Mouse (Mus musculus) urinary bladder, postnatal 10 days (tissue): ENCODE data around the gene Rtn1.

ENCODE experiments used
- DNase-seq: peaks from one replicate; pipeline ENCODE4 v3.0.0; 2022; ENCODE audit warnings: low spot score

Gene Rtn1

DNA sequence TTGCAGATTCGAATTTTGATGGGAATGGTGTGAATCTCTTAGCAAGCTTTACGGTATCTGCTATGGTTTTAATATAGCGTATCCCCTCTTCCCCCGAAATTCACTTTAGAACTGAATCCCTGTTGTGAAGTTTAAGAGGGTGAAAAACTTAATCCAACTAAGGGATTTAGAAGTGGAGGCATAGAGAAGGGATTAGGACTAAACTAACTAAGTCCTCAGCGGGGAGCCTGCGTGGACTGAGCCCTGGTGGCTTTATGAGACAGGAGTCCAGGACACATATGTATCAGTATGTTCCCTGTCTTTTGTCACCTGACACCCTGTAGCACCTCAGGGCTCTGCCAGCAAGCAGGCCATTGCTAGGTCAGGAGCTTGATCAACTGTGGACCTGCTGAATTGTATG lies 181.1 kb downstream of the Rtn1 start:
- no peak for DNase-seq

DNA sequence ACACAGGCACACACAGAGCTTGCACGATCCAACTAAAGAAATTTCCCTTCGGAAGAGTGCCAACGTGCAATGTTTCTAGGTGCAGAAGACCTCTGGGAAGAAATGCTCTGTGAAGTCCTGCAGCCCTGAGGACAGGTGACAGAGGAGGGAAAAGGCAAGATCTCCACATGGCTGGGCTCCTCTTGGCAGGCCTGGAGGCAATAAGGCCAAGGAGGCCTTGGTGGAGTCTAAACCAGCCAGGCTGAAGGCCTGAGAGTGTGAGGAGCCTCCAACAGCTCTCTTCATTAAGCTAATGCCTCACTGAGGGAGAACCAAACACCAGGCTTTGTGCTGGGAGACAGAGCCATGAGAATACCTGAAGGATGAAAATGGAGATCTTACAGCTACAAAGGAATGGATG lies 183.5 kb downstream of the Rtn1 start:
- no peak for DNase-seq

DNA sequence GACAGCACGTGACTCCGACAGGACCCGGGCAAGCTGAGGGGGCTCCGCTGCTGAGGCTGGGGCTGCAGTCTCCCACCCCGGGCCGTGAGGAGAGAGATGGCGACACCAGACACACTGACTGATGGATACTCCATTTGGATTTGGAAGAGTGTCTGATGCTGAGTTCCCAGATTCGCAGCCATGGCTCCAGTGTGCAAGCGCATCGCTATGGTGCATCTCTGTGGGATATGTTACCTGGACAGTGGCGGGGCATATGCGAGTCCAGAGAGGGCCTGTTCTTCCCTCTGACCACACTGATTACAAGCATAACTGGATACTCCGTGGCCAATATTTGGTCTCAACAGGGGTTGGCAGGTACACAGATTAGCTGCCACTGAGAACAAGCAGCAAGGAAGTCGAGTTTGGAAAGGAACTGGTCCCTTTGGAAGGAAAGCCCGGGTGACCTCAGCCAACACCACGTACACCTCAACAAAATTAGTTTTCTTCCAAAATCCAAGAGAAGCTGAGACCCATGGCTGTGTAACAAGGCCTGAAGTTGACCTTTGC lies 185.2 kb downstream of the Rtn1 start:
- DNase-seq: no peak

DNA sequence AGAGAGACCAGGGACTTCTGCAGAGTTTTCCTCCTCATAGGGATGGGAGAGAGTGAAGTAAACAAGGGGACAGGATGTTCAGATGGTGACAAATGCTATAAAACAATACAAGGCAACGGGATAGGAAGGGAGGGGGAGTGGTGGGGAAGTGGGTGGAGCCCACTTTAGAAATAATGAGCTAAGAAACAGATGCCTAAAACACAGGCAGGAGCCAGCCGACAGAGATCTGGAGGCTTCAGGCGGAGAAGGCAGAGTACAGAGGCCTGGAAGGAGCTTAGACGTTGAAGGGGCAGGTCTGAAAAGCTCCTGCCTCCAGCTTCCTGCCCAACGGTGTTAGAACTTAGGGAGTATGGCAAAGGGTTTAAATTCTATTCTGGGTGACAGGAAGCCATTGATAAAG lies 195.3 kb downstream of the Rtn1 start:
- no peak for DNase-seq

DNA sequence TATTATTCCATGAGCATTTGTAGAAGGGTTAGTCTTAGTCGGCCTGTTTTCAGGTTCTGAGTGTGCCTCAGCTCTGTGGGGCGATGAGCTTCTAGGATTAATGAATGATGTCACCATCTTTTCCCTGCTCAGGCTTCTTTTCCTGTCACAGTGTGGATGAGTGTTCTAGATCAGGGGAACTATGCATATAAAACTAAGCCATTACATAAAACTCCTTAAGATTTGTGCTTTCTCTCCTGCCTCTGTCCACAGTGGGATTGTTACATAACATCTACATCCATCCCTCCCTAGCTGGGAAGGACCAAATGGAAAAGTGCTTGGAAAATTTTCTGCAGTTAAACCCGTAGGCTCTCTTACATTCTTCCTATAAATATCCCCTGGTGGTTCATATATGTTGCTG lies 208.0 kb downstream of the Rtn1 start:
- no peak for DNase-seq

DNA sequence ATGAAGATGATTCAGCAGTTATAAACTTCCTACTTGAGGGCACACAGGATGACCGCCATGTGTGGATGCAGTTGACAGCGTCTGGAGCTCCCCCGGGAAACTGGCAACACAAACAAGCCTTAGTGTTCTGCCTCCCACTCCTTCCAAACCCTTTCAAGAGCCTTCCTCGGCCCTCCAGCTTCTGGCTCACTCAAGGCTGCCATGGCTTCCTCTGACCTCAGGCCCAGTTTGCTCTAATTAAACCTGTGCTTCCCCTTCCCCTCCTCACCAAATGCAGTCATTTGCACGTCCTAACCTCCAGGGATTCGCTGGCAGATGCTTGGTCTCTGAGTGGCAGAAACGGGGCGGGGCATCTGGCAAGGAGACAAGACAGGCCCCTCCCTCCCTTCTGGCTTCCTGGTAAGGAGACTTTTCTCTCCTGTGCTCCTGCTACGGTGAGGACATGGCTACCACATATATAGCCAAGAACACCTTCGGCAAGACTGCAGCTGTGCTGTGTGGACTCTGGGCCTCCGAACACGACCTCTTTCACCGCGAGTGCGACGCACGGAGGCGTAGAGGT lies 210.8 kb downstream of the Rtn1 start:
- DNase-seq: no peak

DNA sequence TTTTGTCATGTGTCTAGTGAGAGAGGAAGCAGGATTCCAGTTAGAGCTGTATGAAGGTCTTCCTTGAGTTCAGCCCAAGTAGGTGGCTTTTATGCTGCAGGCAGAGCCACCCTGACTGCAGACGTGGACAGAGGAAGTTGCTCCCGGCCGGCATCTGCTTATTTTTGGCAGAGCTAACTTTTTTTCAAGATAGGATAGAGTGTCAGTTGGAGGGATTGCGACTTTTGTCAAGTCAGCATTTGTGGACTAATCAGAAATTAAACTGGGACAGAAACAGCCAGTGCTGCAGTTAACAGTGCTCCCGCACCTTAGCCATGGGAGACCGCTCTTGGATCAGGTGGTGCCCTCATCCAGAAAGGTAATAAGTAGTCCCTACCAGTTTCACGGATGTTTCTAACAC lies 211.4 kb downstream of the Rtn1 start:
- no peak for DNase-seq

DNA sequence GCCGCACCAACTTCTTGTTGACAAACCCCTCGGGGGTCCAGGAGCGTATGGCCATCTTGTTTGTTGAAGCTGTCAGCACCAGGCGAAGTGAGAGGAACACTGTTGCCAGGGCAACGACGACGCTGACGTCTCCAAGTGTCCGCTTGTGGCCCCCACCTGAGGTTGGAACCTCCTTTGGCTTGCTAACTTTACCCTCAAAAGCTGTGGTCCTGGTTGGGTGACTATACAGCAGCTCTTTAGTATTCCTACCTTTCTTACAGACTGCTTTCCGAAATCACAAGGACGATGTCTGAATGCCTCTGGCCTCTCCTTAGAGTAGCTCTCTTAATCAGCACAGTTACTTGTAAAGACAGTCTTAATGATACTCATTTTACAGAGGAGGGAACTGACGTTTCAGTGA lies 223.9 kb downstream of the Rtn1 start, which contains the start of gene Ccdc175:
Gene Ccdc175, minus strand, starts transcription at position 101 of the 400 bp plus-strand sequence.
- no peak for DNase-seq

DNA sequence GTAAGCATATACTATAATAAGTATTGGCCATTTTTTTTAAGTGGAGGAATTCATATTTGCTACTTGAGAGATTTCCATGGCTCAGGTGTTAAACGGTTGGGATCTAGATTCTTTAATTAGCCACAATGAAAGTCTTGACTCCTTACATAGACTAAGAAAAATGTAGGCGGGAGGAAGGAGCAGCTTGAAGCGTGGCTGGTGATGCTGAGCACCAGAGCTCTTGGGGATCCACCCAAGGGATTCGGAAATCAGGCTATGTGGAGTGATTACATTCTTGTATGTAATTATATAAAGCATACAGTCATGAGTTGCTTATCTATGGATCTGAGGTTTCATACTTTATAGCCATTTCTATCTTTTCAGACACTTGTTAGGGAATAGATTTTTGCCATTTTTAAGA lies 229.3 kb downstream of the Rtn1 start:
- no peak for DNase-seq

DNA sequence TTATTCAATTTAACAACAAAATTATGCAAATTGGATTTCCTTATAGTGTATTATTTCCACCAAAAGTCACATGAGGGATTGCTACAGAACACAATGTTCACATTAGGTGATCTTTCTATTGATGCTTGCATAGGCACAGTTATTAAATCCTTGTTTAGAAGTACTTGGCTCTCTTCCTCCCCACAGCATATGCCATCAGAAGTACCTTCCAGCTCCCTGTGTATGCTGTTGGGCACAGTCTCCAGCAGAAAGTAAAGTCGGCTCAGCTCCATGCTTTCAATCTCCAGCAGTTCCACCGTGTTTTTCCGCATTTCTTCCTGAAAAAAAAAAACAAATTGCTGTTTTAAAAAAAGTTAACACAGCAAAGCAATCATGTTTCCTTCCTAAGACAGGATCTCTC lies 230.5 kb downstream of the Rtn1 start:
- no peak for DNase-seq
